15 mouse cellular contexts compared by ENCODE assay signal in the genomic region with DNA sequence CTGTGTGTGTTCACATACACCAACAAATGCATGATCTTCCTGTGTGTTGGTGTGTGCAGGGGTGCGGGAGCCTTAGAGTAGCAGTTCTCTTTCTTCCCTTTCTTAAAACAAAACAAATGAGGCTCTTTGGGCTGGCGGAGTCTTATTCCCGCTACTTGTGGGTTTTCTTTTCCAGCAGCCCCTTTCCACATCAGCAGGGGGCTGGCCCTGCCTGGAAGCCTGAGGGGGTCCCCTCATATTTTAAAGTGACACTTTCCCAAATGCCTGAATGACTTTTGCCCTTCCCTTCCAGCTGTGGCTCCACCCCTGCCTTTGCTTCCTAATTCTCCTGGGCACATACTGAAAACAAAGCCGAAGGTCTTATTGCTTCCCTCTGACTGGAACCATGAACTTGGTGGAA.
DNase-seq lines count a peak whose midpoint lies in the region; ATAC-seq and TF ChIP-seq lines count a peak whose summit lies in the region.
"Had no signal": no experiment of that assay in that cellular context is flagged by ENCODE, and none has a peak within 500 bp of the region (broad histone marks: within the 10 kb centered on the region; RNA-seq: fewer than 3 reads in every experiment).

No protein-coding gene starts in this region.

- DNase-seq in hindbrain, postnatal 0 days (ENCODE audit: low spot score), result no peak
- peak; percentile 61 for DNase-seq in embryo, embryonic 11 days
- no peak for DNase-seq in embryonic facial prominence, embryonic 14.5 days (ENCODE audit: low spot score)
- no peak for DNase-seq in cerebellum, adult 11-12 months
- DNase-seq in Muller cell, postnatal 12 days (ENCODE audit: inconsistent ontology term), result no peak
- DNase-seq: adrenal gland, postnatal 14 days; B cell, adult 2 months; cerebellum, adult 2 months; gastrocnemius, postnatal 25 days; kidney, adult 9 months; layer of hippocampus, adult 9-11 months; lung, adult 18-20 months had no signal

- H3K9me3 ChIP-seq in hindbrain, embryonic 12.5 days (replicated peaks), result no peaks in the 10 kb centered on the region
- no peaks in the 10 kb centered on the region for H3K9me3 ChIP-seq in hindbrain, postnatal 0 days (ENCODE audit: low read length)
- no peaks in the 10 kb centered on the region for H3K9me3 ChIP-seq in embryonic facial prominence, embryonic 14.5 days (ENCODE audit: control insufficient read depth, low read length)
- no peaks in the 10 kb centered on the region for H3K9me3 ChIP-seq in limb, embryonic 15.5 days

- no peak overlapping the region for H3K9ac ChIP-seq in hindbrain, embryonic 12.5 days
- H3K9ac ChIP-seq in hindbrain, postnatal 0 days (replicated peaks; ENCODE audit: low read length), result no peak overlapping the region
- no peak overlapping the region for H3K9ac ChIP-seq in embryonic facial prominence, embryonic 14.5 days (ENCODE audit: low read depth, low read length)
- no peak overlapping the region for H3K9ac ChIP-seq in limb, embryonic 15.5 days

- no peak for TF ChIP-seq CTCF in hindbrain, postnatal 0 days (IDR thresholded peaks at IDR 0.05; ENCODE audit: low read depth)

- H3K4me2 ChIP-seq in hindbrain, embryonic 12.5 days (replicated peaks), result no peak overlapping the region
- no peak overlapping the region for H3K4me2 ChIP-seq in hindbrain, postnatal 0 days (ENCODE audit: low read depth, low read length)
- no peak overlapping the region for H3K4me2 ChIP-seq in embryonic facial prominence, embryonic 14.5 days (ENCODE audit: low read depth, low read length)
- no peak overlapping the region for H3K4me2 ChIP-seq in limb, embryonic 15.5 days

- ATAC-seq in hindbrain, embryonic 12.5 days (ENCODE audit: low FRiP score), result no peak
- no peak for ATAC-seq in hindbrain, postnatal 0 days
- no peak for ATAC-seq in embryonic facial prominence, embryonic 14.5 days (ENCODE audit: low read depth)
- ATAC-seq in limb, embryonic 15.5 days (ENCODE audit: insufficient number of reproducible peaks, low FRiP score, low TSS enrichment, low read depth), result no peak
- ATAC-seq: activated CD4-positive, CD25-positive, alpha-beta regulatory T cell, adult 4 months had no signal

- H3K36me3 ChIP-seq in hindbrain, embryonic 12.5 days, result no peaks in the 10 kb centered on the region
- H3K36me3 ChIP-seq in hindbrain, postnatal 0 days (ENCODE audit: insufficient read depth, low read length), result no peaks in the 10 kb centered on the region
- no peaks in the 10 kb centered on the region for H3K36me3 ChIP-seq in embryonic facial prominence, embryonic 14.5 days (ENCODE audit: control insufficient read depth, insufficient read depth, low read length)
- no peaks in the 10 kb centered on the region for H3K36me3 ChIP-seq in limb, embryonic 15.5 days

- peaks cover 39% of the 10 kb centered on the region for H3K4me1 ChIP-seq in hindbrain, embryonic 12.5 days
- peaks cover 5% of the 10 kb centered on the region; the same call in 1 of the 2 replicates for H3K4me1 ChIP-seq in hindbrain, postnatal 0 days (ENCODE audit: insufficient read depth, low read length)
- peaks cover 30% of the 10 kb centered on the region for H3K4me1 ChIP-seq in embryonic facial prominence, embryonic 14.5 days (ENCODE audit: control insufficient read depth, insufficient read depth, low read length)
- peaks cover 44% of the 10 kb centered on the region for H3K4me1 ChIP-seq in limb, embryonic 15.5 days

- no peaks in the 10 kb centered on the region; the same call in 1 of the 2 replicates for H3K27me3 ChIP-seq in hindbrain, embryonic 12.5 days
- H3K27me3 ChIP-seq in hindbrain, postnatal 0 days (ENCODE audit: insufficient read depth, low read length), result no peaks in the 10 kb centered on the region
- H3K27me3 ChIP-seq in embryonic facial prominence, embryonic 14.5 days (replicated peaks; ENCODE audit: control insufficient read depth, insufficient read depth, low read length), result 0 out of 2 replicates have a peak, but pooled peaks cover 3% of the 10 kb centered on the region
- peaks cover 51% of the 10 kb centered on the region for H3K27me3 ChIP-seq in limb, embryonic 15.5 days

- H3K27ac ChIP-seq in hindbrain, embryonic 12.5 days, result peak overlapping the region; percentile 3; the same call in 1 of the 2 replicates
- H3K27ac ChIP-seq in hindbrain, postnatal 0 days, result no peak overlapping the region
- H3K27ac ChIP-seq in embryonic facial prominence, embryonic 14.5 days (replicated peaks; ENCODE audit: low read depth, low read length), result peak overlapping the region; percentile 69
- H3K27ac ChIP-seq in limb, embryonic 15.5 days, result peak overlapping the region; percentile 57

- 33% methylated on average over 4 of the region's 4 CpGs for WGBS in hindbrain, embryonic 12.5 days
- 69% methylated on average over 4 of the region's 4 CpGs for WGBS in hindbrain, postnatal 0 days
- WGBS in embryonic facial prominence, embryonic 14.5 days, result 39% methylated on average over 4 of the region's 4 CpGs
- 24% methylated on average over 4 of the region's 4 CpGs for WGBS in limb, embryonic 15.5 days

- H3K4me3 ChIP-seq in hindbrain, embryonic 12.5 days, result no peak overlapping the region
- no peak overlapping the region for H3K4me3 ChIP-seq in hindbrain, postnatal 0 days (ENCODE audit: low read length)
- no peak overlapping the region for H3K4me3 ChIP-seq in embryonic facial prominence, embryonic 14.5 days (ENCODE audit: low read depth, low read length)
- H3K4me3 ChIP-seq in limb, embryonic 15.5 days, result no peak overlapping the region
